Mouse (Mus musculus) retina, adult 2 months (tissue): ENCODE results near the gene Krt6b.
"Not testable (repeated sequence)": the region's sequence is repeated elsewhere in the genome, so short reads cannot be mapped to it uniquely, and the experiment has no call there.

Experiments used
- DNase-seq: peaks from one replicate; pipeline ENCODE4 v3.0.0-alpha.2; 2012; ENCODE audit warnings: low read depth, low spot score

Krt6b gene

DNA sequence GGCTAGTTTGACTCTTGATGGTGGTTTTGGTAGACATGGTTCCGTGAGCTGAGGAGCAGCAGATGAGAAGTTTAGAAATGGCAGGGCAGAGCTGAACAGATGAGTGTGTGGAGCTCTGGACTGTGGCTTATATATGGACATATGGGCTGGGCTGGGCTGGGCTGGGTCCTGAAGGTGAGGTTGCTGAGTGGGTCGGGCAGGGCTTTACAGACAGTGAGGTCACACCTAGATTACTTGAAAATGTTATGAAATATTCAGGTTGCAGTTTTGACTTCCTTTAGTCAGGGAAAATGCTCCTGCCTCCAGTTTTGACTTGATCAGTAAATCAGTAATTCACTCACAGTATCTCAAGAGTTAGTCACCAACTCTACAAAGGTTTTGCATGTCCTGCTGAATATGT is at the start of gene Krt6b:
Krt6b (minus strand) TSS at position 101 of the 400 bp plus-strand sequence.
- DNase-seq = no peak

DNA sequence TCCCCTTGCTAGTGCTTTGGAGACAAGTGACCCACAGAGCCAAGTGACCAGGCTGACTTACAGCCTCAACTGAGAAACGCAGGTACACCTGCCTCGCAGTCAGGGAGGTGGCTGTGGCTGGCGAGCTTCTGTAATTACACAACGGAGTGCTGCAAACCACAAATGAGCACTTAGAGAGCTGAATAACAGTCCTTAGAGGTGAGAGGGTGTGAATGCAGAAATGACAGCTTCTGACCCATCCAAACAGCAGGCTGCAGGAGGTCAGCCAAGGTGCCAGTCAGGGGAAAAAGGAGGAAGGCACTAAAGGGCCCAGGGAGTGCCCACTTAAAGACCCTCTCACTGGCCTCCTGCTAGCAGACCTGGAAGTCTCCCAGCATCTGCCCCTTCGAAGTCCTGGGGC is 44.6 kb upstream of the Krt6b start:
- DNase-seq = no peak

DNA sequence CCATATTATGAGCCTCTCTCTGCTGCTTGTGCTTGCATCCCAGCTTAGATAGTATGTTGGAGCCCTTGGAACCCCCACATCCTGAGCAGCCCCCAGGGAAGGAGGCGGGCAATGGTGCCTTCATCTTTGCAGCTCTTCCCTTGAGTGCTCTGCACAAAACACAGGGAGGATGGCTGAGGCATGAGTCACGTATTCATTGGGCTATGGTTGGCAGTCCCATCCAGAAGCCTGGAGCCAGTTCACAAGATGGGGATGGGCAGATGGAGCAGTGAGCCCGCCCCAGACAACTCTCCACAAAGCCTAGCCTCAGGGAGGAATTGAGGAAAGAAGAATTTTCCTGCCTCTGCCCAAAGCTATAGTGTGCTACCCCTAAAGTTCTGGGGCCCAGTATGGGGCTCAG is 35.7 kb upstream of the Krt6b start:
- no peak for DNase-seq

DNA sequence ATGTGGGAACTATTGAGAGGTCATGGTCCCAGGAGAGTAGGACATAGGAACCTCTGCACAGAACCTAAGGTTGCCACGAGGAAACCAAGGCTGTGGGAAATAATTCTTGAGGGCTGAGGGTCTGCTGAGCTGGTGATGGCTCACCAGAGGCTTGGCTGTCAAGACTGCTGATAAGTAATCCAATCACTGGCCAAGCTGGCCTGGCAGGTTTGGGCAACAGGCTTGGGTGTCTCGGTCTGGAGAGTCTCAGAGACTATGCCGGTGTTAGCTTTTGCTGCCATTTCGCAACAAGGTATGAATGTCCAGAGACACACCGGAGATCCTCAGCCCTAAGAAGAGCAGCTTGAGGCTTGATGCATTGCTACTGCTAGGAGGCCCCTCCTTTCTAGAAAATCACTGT is 34.3 kb upstream of the Krt6b start:
- no peak for DNase-seq

DNA sequence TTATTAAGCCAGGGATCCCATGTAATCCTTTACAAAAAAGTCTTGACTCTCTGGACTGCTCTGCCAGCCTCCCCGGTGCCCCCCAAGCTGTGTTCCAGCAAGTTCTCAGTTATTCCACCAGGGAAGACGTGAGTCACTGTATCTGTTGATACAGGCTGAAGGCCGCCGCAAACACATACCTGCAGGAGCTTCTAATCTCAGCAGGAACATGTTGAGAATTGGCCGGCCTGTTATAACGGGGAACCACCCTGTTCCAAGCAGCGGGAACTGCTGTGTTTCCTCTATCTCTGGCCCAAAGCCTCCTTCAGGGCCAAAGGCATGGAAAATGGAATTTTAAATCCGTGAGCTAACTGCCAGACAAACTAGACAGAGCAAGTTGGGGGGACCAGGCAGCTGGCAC is 33.6 kb upstream of the Krt6b start:
- no peak for DNase-seq

DNA sequence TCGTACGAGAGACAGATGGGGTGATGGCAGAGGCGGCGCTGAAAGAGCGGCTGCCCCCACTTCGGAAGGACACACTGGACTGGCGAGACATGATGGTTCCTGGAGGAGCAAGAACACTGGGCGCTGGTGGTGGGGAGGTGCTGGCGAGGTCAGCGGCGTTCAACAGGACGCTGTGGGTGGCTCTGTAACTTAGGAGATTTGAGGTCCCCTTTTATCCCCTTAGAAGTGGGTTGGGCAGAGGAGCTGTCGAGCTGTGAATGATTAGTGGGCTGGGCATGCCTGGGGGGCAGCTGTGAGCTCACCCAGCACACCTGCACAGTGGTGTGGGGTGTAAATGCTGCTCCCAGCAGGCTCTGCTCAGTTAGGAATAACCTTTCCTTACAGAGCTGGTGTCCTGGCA is 32.6 kb upstream of the Krt6b start, which contains the start of gene Krt5:
Krt5 (minus strand) TSS at position 179 of the 400 bp plus-strand sequence.
- DNase-seq = no peak

DNA sequence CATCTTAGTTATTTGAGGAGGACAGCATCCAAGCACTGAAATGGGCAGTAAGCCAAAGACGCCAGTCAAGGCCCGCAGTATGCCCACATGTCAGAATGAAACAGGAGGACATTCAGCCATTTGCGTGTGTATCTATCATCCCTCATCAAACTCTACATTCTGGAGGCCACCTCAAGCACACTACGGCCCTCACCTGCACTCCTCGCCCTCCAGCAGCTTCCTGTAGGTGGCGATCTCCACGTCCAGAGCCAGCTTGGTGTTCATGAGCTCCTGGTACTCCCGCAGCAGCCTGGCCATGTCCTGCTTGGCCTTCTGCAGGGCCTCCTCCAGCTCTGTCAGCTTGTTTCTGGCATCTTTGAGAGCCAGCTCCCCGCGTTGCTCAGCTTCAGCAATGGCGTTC is 28.6 kb upstream of the Krt6b start:
- no peak for DNase-seq

DNA sequence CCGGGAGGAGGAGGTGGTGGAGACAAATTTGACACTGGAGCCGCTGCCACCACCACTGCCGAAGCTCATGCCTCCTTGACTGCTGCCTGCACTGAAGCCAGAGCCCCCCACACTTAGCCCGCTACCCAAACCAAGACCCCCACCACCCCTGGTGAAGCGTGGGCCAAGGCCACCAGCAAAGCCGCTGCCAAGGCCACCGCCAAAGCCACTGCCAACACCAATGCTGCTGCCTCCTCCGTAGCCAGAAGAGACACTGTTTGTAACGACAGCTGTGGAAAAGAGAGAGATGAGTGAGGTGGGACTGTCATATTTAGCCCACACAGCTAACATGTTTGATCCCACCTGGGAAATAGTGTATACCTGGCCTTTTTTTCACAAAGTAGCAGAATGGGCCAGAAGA is 27.4 kb upstream of the Krt6b start:
- DNase-seq = no peak

DNA sequence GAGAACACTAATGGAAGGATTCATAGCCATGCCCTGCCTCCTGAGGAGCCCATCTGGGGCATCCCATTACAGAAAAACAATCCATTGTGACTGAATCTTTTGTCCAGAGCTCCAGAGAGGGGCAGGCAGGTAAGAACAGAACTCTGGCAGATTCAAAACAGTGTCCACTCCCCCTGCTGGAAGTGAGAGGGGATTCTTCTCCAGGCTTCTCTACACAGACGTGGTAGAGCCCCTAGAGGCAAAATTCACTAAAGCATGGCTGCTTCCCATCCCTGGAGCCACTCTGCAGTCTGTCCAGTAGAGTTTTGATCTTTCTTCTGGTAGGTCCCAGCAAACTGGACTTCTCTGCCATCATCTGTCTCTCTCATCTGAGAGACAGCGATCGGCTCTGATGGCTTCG is 24.0 kb upstream of the Krt6b start:
- no peak for DNase-seq

DNA sequence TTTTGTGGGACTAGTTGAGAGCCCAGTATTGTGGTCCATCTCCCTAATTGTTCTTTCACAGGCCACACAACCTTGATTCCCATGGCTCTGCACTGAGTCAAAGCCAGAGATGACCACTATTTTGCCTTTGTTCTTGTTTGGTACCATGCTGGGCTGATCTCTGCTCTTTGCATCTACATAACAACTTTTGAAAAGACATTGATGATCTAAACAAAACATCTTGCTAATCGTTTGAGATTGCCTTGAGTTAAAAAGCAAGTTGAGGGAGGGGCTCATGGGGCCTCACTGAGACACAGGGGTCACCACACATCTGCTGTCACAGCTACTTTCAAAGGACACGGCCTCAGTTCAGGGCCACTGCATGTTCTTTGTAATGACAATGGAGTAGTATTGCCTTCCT is 22.3 kb upstream of the Krt6b start:
- no peak for DNase-seq

DNA sequence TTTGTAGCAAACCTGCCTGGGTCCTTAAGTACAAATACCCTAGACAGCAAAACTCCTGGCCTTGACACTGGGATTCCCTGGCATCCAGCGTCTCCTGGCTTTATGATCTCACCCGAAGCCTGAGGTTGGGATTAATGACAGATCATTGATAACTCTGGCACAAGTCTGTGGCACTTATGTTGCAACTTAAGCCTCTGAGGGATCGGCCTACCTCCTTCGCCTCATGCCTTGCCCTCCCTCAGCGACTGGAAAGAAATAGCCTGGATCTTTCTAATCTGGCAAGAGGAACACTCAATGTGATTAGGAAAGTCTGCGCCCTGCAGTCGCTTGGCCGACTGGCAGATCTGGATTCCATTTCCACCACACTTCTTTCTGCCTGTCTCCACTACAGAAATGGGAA is 19.8 kb upstream of the Krt6b start:
- no peak for DNase-seq

DNA sequence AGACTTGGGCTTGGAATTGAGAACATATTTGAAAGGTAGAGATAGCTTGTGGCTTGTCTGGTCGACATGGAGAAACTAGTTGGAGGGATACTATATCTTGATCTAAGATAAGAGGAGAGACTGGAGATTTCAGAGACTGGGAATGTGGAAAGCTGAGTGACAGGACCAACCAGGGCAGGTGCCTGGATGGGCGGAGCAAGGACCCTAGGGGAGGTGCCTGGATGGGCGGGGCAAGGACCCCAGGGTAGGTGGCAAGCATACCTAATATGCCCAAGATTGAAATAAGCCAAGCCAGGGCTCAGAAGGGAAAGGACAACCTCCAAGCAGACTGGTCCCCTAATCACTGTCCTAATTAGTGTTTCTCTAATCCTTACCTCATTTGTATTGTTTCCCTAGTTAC is 19.1 kb upstream of the Krt6b start:
- no peak for DNase-seq

DNA sequence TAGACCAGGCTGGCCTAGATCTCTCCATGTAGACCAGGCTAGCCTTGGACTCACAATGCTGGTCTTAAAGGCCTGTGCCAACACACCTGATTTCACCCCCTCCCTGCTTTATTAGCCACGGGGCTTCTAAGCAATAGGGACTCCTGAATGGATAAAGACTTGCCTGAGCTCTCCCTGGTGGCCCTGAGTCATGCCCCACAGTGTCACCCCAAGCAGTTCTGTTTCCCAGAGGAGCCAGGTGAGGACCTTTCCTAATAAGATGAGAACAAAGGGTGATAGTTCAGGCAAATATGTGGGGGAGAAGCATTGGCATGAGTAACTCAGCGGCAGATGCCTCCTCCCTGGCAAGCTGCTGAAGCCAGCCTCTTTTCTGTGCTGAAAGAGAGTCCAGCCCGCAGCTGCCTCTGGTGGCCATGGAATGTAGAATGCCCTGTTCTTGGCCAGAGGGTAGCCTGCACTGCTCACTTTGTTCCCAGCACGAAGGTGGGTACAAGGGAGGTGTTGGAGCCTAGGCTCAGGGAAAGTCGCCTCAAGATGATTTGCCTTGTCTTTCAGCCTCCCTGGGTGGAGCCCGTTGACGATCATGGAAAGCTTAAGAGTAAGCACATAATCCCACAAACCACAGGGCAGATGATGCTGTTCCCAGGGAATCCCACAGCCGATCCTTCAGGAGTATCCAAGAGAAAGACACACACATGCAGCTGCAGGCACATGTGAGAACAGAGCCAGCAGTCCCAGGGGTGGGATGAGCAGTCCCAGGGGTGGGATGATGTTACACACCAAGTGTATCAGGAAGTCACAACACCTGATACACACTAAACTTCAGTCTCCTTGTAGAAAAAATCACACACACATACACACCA is 17.5 kb upstream of the Krt6b start:
- no peak for DNase-seq

DNA sequence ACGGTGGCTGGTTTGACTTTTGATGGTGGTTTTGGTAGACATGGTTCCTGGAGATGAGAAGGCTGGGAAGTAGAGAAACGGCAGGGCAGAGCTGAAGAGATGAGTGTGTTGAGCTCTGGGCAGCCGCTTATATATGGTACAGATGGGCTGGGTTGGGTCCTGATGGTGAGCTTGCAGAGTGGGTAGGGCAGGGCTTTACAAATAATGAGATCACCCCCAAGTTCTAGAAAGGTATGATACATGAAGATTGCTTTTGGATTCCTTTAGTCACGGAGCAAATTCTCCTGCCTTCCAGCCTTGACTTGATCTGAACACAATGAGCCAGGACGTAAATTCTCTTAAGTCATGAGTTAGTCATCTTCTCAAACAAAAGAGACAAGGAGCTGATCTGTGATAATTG is 14.1 kb upstream of the Krt6b start, which contains the start of gene Krt6a:
Krt6a (minus strand) TSS at position 101 of the 400 bp plus-strand sequence.
- no peak for DNase-seq

DNA sequence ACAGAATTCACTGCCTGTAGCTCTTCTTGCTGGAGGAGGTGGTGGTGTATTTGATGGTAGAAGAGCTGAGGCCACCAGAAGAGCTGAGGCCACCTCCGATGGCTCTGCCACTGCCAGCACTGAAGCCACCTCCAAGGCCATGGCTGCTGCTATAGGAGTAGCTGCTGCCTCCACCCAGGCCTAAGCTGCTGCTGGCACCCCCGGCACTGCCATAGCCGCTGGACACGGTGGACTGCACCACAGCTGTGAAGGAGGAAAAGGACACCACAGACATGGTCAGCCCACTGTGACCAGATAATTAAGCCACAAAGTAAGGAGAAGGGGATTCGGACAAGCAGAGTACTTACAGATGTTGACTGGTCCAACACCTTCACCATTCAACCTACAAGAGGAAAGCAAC is 10.4 kb upstream of the Krt6b start:
- not testable (repeated sequence) for DNase-seq

DNA sequence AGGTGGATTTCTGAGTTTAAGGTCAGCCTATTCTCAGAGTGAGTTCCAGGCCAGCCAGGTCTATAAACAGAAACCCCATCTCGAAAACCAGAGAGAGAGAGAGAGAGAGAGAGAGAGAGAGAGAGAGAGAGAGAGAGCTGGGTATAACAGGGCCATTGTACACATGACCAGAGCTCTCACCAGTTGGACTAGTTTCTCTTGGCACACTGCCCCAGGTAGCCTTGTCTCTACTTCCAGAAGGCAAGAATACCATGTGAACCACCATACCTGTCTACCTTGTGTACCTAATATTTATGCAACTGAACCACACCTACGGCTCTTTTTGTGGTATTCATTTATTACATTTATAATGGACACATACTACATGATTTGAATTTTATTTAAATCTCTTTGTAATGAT is 8.1 kb upstream of the Krt6b start:
- DNase-seq = no peak

DNA sequence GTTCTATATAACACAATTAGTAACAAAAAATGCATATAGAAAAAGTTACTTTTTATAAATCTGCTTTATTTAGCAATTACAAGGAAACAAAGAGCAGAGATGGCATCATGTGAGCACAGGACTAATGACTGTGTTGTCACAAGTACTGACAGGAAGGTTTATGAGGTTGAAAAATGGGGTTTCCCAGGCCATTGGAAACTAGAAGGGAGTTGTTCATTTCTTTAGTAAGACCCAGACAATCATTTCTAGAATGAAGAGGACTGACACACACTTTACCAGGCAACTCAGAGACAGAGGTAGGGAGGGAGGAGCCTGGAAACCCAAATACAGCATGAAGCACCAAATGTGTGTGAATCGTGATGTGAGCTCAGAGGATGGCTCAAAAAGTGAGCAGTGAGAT is 4.1 kb downstream of the Krt6b start:
- DNase-seq = no peak

DNA sequence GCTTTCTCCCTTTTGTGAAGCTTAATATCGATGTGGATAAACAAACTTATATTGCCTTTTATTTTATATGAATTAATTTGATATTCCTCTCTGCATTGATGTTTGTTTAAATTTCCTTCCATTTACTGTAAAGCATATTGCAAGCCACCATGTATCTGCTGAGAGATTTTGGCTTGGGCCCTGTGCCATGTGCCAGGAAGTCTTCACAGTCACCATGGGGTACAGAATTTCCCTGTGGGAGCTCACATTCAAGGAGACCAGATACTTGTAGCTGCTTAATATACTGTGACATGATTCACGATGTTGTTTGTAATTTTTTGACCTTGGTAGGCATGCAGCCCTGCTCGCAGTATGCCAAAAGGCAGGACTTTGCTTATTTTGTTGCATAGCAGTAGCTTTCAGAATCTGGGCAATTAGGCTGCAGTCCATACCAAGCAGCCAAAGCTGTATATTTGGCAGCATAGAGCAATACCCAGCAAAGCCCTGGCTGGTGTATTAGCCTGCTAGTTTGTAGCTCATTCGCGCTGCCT is 27.3 kb downstream of the Krt6b start:
- DNase-seq = no peak

DNA sequence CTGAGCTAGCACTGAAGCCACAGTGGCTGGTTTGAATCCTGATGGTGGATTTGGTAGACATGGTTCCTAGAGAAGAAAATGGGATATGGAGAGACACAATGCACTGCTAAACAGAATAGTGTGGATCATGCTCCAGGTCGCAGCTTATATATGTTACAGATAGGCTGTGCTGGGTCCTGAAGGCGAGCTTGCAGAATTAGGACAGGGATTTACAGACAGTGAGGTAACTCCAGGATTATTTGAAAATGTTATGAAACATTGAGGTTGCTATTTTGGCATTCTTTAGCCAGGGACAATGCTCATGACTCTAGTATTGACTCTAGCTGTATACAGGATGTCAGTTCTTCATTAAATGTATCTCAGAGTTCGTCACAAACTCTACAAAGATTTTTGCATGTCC is 32.8 kb downstream of the Krt6b start, which contains the start of gene Gm5478:
Gm5478 (minus strand) TSS at position 101 of the 400 bp plus-strand sequence.
- DNase-seq = no peak

DNA sequence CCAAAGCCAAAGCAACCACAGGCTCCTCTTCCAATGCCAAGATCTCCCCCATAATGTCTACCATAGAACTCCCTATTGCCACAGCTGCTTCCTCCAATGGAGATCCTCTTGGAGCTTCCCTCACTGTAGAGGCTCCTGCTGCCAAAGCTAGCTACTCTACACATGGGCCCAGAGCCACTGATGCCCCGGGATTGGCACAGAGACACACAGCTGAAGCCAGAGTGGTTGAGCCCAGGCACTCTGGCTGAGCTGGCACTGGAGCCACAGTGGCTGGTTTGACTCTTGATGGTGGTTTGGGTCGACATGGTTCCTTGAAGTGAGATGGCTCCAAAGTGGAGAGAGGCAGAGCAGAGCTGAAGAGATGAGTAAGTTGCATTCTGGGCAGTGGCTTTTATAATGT is 52.2 kb downstream of the Krt6b start, which contains the start of gene Gm5414:
Gm5414 (minus strand) TSS at position 305 of the 400 bp plus-strand sequence.
- no peak for DNase-seq
